Comparison of ENCODE assay signal across 8 mouse cellular contexts in genomic region chr16:93604481-93604969, GRCm38 (mm10). TPM values are rescaled to one million over a fixed set of nuclear protein-coding genes. Genes with fewer than 3 reads are reported as not detected.
DNase-seq lines count a peak whose midpoint lies in the region; ATAC-seq and TF ChIP-seq lines count a peak whose summit lies in the region.

No protein-coding gene starts in this region.

- ATAC-seq in heart, embryonic 12.5 days (ENCODE audit: insufficient number of reproducible peaks, low FRiP score) = no peak
- ATAC-seq in embryonic facial prominence, embryonic 14.5 days (ENCODE audit: low read depth) = no peak
- no peak for ATAC-seq in kidney, embryonic 16.5 days (ENCODE audit: low FRiP score, low TSS enrichment)
- no peak for ATAC-seq in midbrain, embryonic 15.5 days (replicated peaks)
- no peak for ATAC-seq in megakaryocyte-erythroid progenitor cell, adult 5-6 weeks (replicated peaks; ENCODE audit: low FRiP score, low TSS enrichment, poor library complexity, severe bottlenecking)

- H3K36me3 ChIP-seq in heart, embryonic 12.5 days = peaks cover 3% of the 10 kb centered on the region
- peaks cover 0 to 12% of the 10 kb centered on the region in 2 experiments; a peak in 2 of 4 replicates for H3K36me3 ChIP-seq in MEL (ENCODE audit: control insufficient read depth in 1 of 2, insufficient read depth in 2 of 2, low read length in 2 of 2)
- H3K36me3 ChIP-seq in embryonic facial prominence, embryonic 14.5 days (ENCODE audit: control insufficient read depth, insufficient read depth, low read length) = no peaks in the 10 kb centered on the region
- no peaks in the 10 kb centered on the region for H3K36me3 ChIP-seq in kidney, embryonic 16.5 days (ENCODE audit: insufficient read depth, low read length)
- no peaks in the 10 kb centered on the region for H3K36me3 ChIP-seq in midbrain, embryonic 15.5 days (replicated peaks)

- no peak for TF ChIP-seq POLR2A in MEL (IDR thresholded peaks at IDR 0.05; ENCODE audit: control insufficient read depth in 1 of 2, insufficient read depth in 1 of 2, low read depth in 1 of 2, low read length in 2 of 2, poor library complexity in 1 of 2)

- DNase-seq in heart, postnatal 4 days = no peak
- DNase-seq in MEL (ENCODE audit: low read depth, low spot score) = peak; percentile 84
- peak; percentile 65 for DNase-seq in embryonic facial prominence, embryonic 14.5 days (ENCODE audit: low spot score)
- DNase-seq in gastrocnemius, postnatal 14 days = no peak

- H3K4me2 ChIP-seq in heart, embryonic 12.5 days = peak overlapping the region; percentile 95
- H3K4me2 ChIP-seq in embryonic facial prominence, embryonic 14.5 days (ENCODE audit: low read depth, low read length) = peak overlapping the region; percentile 90
- H3K4me2 ChIP-seq in kidney, embryonic 16.5 days (replicated peaks; ENCODE audit: low read depth, low read length) = peak overlapping the region; percentile 93
- peak overlapping the region; percentile 71 for H3K4me2 ChIP-seq in midbrain, embryonic 15.5 days

- H3K9ac ChIP-seq in heart, embryonic 12.5 days = peak overlapping the region; percentile 72
- H3K9ac ChIP-seq in MEL (ENCODE audit: control insufficient read depth, low read depth, low read length, poor library complexity, severe bottlenecking) = peak overlapping the region; percentile 80
- H3K9ac ChIP-seq in embryonic facial prominence, embryonic 14.5 days (ENCODE audit: low read depth, low read length) = peak overlapping the region; percentile 67
- H3K9ac ChIP-seq in kidney, embryonic 16.5 days (replicated peaks; ENCODE audit: low read length) = peak overlapping the region; percentile 87
- H3K9ac ChIP-seq in midbrain, embryonic 15.5 days = peak overlapping the region; percentile 85

- WGBS in heart, embryonic 12.5 days = 5% methylated on average over 16 of the region's 16 CpGs
- 4% methylated on average over 16 of the region's 16 CpGs for WGBS in embryonic facial prominence, embryonic 14.5 days
- 3% methylated on average over 16 of the region's 16 CpGs for WGBS in kidney, embryonic 16.5 days
- WGBS in midbrain, embryonic 15.5 days = 3% methylated on average over 16 of the region's 16 CpGs

- no peaks in the 10 kb centered on the region for H3K9me3 ChIP-seq in heart, embryonic 12.5 days (replicated peaks)
- no peaks in the 10 kb centered on the region for H3K9me3 ChIP-seq in MEL (replicated peaks; ENCODE audit: insufficient read depth, low read length)
- H3K9me3 ChIP-seq in embryonic facial prominence, embryonic 14.5 days (ENCODE audit: control insufficient read depth, low read length) = no peaks in the 10 kb centered on the region
- no peaks in the 10 kb centered on the region for H3K9me3 ChIP-seq in kidney, embryonic 16.5 days (ENCODE audit: low read length)
- no peaks in the 10 kb centered on the region for H3K9me3 ChIP-seq in midbrain, embryonic 15.5 days

- no peak for TF ChIP-seq EP300 in MEL (IDR thresholded peaks at IDR 0.05; ENCODE audit: low read depth in 1 of 2, low read length in 2 of 2)

- peaks cover 20% of the 10 kb centered on the region for H3K4me1 ChIP-seq in heart, embryonic 12.5 days (replicated peaks)
- H3K4me1 ChIP-seq in MEL (ENCODE audit: control insufficient read depth in 1 of 2, insufficient read depth in 2 of 2, low read length in 2 of 2) = peaks cover 0 to 7% of the 10 kb centered on the region in 2 experiments; a peak in 2 of 4 replicates
- H3K4me1 ChIP-seq in embryonic facial prominence, embryonic 14.5 days (ENCODE audit: control insufficient read depth, insufficient read depth, low read length) = peaks cover 16% of the 10 kb centered on the region
- peaks cover 16% of the 10 kb centered on the region for H3K4me1 ChIP-seq in kidney, embryonic 16.5 days (ENCODE audit: insufficient read depth, low read length)
- peaks cover 35% of the 10 kb centered on the region for H3K4me1 ChIP-seq in midbrain, embryonic 15.5 days

- peak overlapping the region; percentile 83; the same call in 1 of the 2 replicates for H3K27ac ChIP-seq in heart, embryonic 12.5 days (ENCODE audit: poor library complexity, severe bottlenecking)
- H3K27ac ChIP-seq in MEL (ENCODE audit: control insufficient read depth, low read depth, low read length) = peak overlapping the region; percentile 70
- H3K27ac ChIP-seq in embryonic facial prominence, embryonic 14.5 days (replicated peaks; ENCODE audit: low read depth, low read length) = peak overlapping the region; percentile 91
- peak overlapping the region; percentile 97 for H3K27ac ChIP-seq in kidney, embryonic 16.5 days (ENCODE audit: low read length)
- H3K27ac ChIP-seq in midbrain, embryonic 15.5 days = peak overlapping the region; percentile 88

- H3K27me3 ChIP-seq in heart, embryonic 12.5 days (replicated peaks) = no peaks in the 10 kb centered on the region
- no peaks in the 10 kb centered on the region for H3K27me3 ChIP-seq in MEL (ENCODE audit: control insufficient read depth in 1 of 2, insufficient read depth in 2 of 2, low read length in 2 of 2)
- no peaks in the 10 kb centered on the region for H3K27me3 ChIP-seq in embryonic facial prominence, embryonic 14.5 days (replicated peaks; ENCODE audit: control insufficient read depth, insufficient read depth, low read length)
- H3K27me3 ChIP-seq in kidney, embryonic 16.5 days (ENCODE audit: insufficient read depth, low read length) = 0 out of 2 replicates have a peak, but pooled peaks cover 2% of the 10 kb centered on the region
- no peaks in the 10 kb centered on the region for H3K27me3 ChIP-seq in midbrain, embryonic 15.5 days (replicated peaks)

- TF ChIP-seq CTCF in MEL (IDR thresholded peaks at IDR 0.05 in 2 of 3, conservative IDR thresholded peaks at IDR 0.05 in 1 of 3; ENCODE audit: control insufficient read depth in 1 of 3, insufficient read depth in 1 of 3, low read depth in 2 of 3, low read length in 3 of 3, poor library complexity in 1 of 3, severe bottlenecking in 1 of 3) = no peak

- no peak for TF ChIP-seq RAD21 in MEL (IDR thresholded peaks at IDR 0.05; ENCODE audit: low read depth, low read length)

- intact Hi-C loops in gastrocnemius, postnatal 14 days (cut with DNase I; ENCODE audit: low total_unique reads) = no loop called here

- peaks cover 12% of the 10 kb centered on the region for H3K79me2 ChIP-seq in MEL (ENCODE audit: control insufficient read depth, insufficient read depth, low read length, poor library complexity)

- H3K4me3 ChIP-seq in heart, embryonic 12.5 days = peak overlapping the region; percentile 60
- peak overlapping the region; percentile 59 to 72 for H3K4me3 ChIP-seq in MEL (ENCODE audit: control insufficient read depth in 1 of 2, insufficient read depth in 1 of 2, low read depth in 2 of 2, low read length in 2 of 2)
- peak overlapping the region; percentile 51 for H3K4me3 ChIP-seq in embryonic facial prominence, embryonic 14.5 days (ENCODE audit: low read depth, low read length)
- H3K4me3 ChIP-seq in kidney, embryonic 16.5 days (ENCODE audit: low read length) = peak overlapping the region; percentile 72
- peak overlapping the region; percentile 71 for H3K4me3 ChIP-seq in midbrain, embryonic 15.5 days

TF ChIP-seq in MEL, 35 proteins besides CTCF, POLR2A, EP300 and RAD21 (continues in another document):
- TF ChIP-seq HCFC1 (IDR thresholded peaks at IDR 0.05; ENCODE audit: low read depth, low read length) = peak; percentile 85

RNA-seq across cellular contexts. Expression of gene Setd4, which starts 0.7 kb away (rescaled TPM):
- polyA plus RNA-seq in heart, embryonic 12.5 days (2016; fragmentation: Nextera tagmentation; extraction: Ambion mirVana) = 6.4 and 7.5 TPM in 2 replicates
- 1 to 10 TPM; 2.0 to 2.3 TPM for total RNA-seq in heart, postnatal 4 days (2021)
- 17.7 and 19.1 TPM in 2 replicates for total RNA-seq in MEL (2012; rRNA removed)
- polyA plus RNA-seq in MEL (2012; ENCODE audit: insufficient read depth in 1 of 2, insufficient read length in 2 of 2, low read depth in 1 of 2, low replicate concordance in 2 of 2, missing spikeins in 1 of 2) = 10 to 100 TPM in 1 of 2 experiments, not detected in 1; 14.1 TPM
- polyA plus RNA-seq in embryonic facial prominence, embryonic 14.5 days (2014; fragmentation: Nextera tagmentation; extraction: Ambion mirVana) = 10.8 and 12.2 TPM in 2 replicates
- 14.4 and 17.4 TPM in 2 replicates for polyA plus RNA-seq in kidney, embryonic 16.5 days (2015; fragmentation: Nextera tagmentation; extraction: Ambion mirVana)
- 19.4 and 21.2 TPM in 2 replicates for polyA plus RNA-seq in midbrain, embryonic 15.5 days (2015; fragmentation: Nextera tagmentation; extraction: Ambion mirVana)
- 1 to 10 TPM in 1 of 2 experiments, under 1 TPM in 1; 0.62 to 1.5 TPM for total RNA-seq in gastrocnemius, postnatal 14 days (2021)
- total RNA-seq in megakaryocyte-erythroid progenitor cell, adult 5-6 weeks (2014; fragmentation: Nextera tagmentation) = 29.7 and 31.6 TPM in 2 replicates
- 12.9 and 13.7 TPM in 2 replicates for total RNA-seq in megakaryocyte-erythroid progenitor cell, adult 5-6 weeks (2017)

RNA-seq across cellular contexts. Expression of gene Cbr1, which starts 1.1 kb away (rescaled TPM):
- 57.0 and 58.0 TPM in 2 replicates for polyA plus RNA-seq in heart, embryonic 12.5 days (2016; fragmentation: Nextera tagmentation; extraction: Ambion mirVana)
- total RNA-seq in heart, postnatal 4 days (2021) = 10 to 100 TPM; 25.9 to 26.2 TPM
- 56.5 and 63.0 TPM in 2 replicates for total RNA-seq in MEL (2012; rRNA removed)
- polyA plus RNA-seq in MEL (2012; ENCODE audit: insufficient read depth in 1 of 2, insufficient read length in 2 of 2, low read depth in 1 of 2, low replicate concordance in 2 of 2, missing spikeins in 1 of 2) = 100 to 1,000 TPM in 1 of 2 experiments, not detected in 1; 140 TPM
- polyA plus RNA-seq in embryonic facial prominence, embryonic 14.5 days (2014; fragmentation: Nextera tagmentation; extraction: Ambion mirVana) = 70.2 and 80.3 TPM in 2 replicates
- 174 and 188 TPM in 2 replicates for polyA plus RNA-seq in kidney, embryonic 16.5 days (2015; fragmentation: Nextera tagmentation; extraction: Ambion mirVana)
- 146 and 150 TPM in 2 replicates for polyA plus RNA-seq in midbrain, embryonic 15.5 days (2015; fragmentation: Nextera tagmentation; extraction: Ambion mirVana)
- 10 to 100 TPM; 19.0 to 22.3 TPM for total RNA-seq in gastrocnemius, postnatal 14 days (2021)
- total RNA-seq in megakaryocyte-erythroid progenitor cell, adult 5-6 weeks (2014; fragmentation: Nextera tagmentation) = 34.1 and 55.4 TPM in 2 replicates
- total RNA-seq in megakaryocyte-erythroid progenitor cell, adult 5-6 weeks (2017) = 45.6 and 49.8 TPM in 2 replicates

RNA-seq across cellular contexts. Expression of gene Gm5678, which starts 23.4 kb away (rescaled TPM):
- polyA plus RNA-seq in heart, embryonic 12.5 days (2016; fragmentation: Nextera tagmentation; extraction: Ambion mirVana) = not detected in 2 replicates
- total RNA-seq in heart, postnatal 4 days (2021) = 1 to 10 TPM in 1 of 2 experiments, under 1 TPM in 1; 0.62 to 1.5 TPM
- not detected in 2 replicates for total RNA-seq in MEL (2012; rRNA removed)
- 1 to 10 TPM in 1 of 2 experiments, not detected in 1; 4.6 TPM for polyA plus RNA-seq in MEL (2012; ENCODE audit: insufficient read depth in 1 of 2, insufficient read length in 2 of 2, low read depth in 1 of 2, low replicate concordance in 2 of 2, missing spikeins in 1 of 2)
- not detected in 2 replicates for polyA plus RNA-seq in embryonic facial prominence, embryonic 14.5 days (2014; fragmentation: Nextera tagmentation; extraction: Ambion mirVana)
- not detected in 2 replicates for polyA plus RNA-seq in kidney, embryonic 16.5 days (2015; fragmentation: Nextera tagmentation; extraction: Ambion mirVana)
- not detected in 2 replicates for polyA plus RNA-seq in midbrain, embryonic 15.5 days (2015; fragmentation: Nextera tagmentation; extraction: Ambion mirVana)
- 1 to 10 TPM in 1 of 2 experiments, under 1 TPM in 1; 0.91 to 1.2 TPM for total RNA-seq in gastrocnemius, postnatal 14 days (2021)
- total RNA-seq in megakaryocyte-erythroid progenitor cell, adult 5-6 weeks (2014; fragmentation: Nextera tagmentation) = not detected in 2 replicates
- total RNA-seq in megakaryocyte-erythroid progenitor cell, adult 5-6 weeks (2017) = not detected in 2 replicates

Comparison
In these comparisons a context has a peak if more than half of its experiments do, and no peak if none do; other contexts are left out.
1. DNase-seq: peak in MEL (single experiment) and embryonic facial prominence, embryonic 14.5 days (single experiment); none in heart, postnatal 4 days (single experiment) and gastrocnemius, postnatal 14 days (single experiment).
2. Peak in every context shown above with its lines, with median percentiles within 50 percentile points of each other: H3K27ac ChIP-seq, H3K4me2 ChIP-seq, H3K4me3 ChIP-seq and H3K9ac ChIP-seq.